Mouse (Mus musculus) liver, embryonic 11.5 days (tissue): Measurements from ENCODE around the gene Lpin3. TPM values are rescaled to one million over a fixed set of nuclear protein-coding genes. Genes with fewer than 3 reads are reported as not detected.

Experiments used
- ATAC-seq: fragments of 200-750 bp; cut with Nextera tagmentation; replicated peaks from 2 replicates; pipeline ENCODE4 v1.8.0; 2017; ENCODE audit warnings: moderate number of reproducible peaks, mild to moderate bottlenecking, moderate TSS enrichment, moderate library complexity; ENCODE audit not compliant: low FRiP score
- DNase-seq: peaks from one replicate; pipeline ENCODE4 v3.0.0-alpha.2; 2017; ENCODE audit warnings: low spot score
- H3K27ac ChIP-seq: fragments of 300-500 bp; sonication (generic); 2 replicates; pipeline ENCODE4 v1.5.1; 2014; ENCODE audit warnings: mild to moderate bottlenecking, low read depth, low read length, control low read depth
- H3K27me3 ChIP-seq: fragments of 300-500 bp; sonication (generic); replicated peaks from 2 replicates; pipeline ENCODE4 v1.6.1; 2014; ENCODE audit warnings: low read length, mixed read lengths; ENCODE audit not compliant: control insufficient read depth, insufficient read depth
- H3K36me3 ChIP-seq: fragments of 300-500 bp; sonication (generic); 2 replicates; pipeline ENCODE4 v1.6.1; 2014; ENCODE audit warnings: mild to moderate bottlenecking, low read length, moderate library complexity, mixed read lengths; ENCODE audit not compliant: control insufficient read depth, insufficient read depth
- H3K4me1 ChIP-seq: fragments of 300-500 bp; sonication (generic); replicated peaks from 2 replicates; pipeline ENCODE4 v1.6.1; 2014; ENCODE audit warnings: low read length, mixed read lengths; ENCODE audit not compliant: control insufficient read depth, insufficient read depth
- H3K4me2 ChIP-seq: fragments of 300-500 bp; sonication (generic); 2 replicates; pipeline ENCODE4 v1.6.1; 2014; ENCODE audit warnings: mild to moderate bottlenecking, control low read depth, moderate library complexity
- H3K4me3 ChIP-seq: fragments of 300-500 bp; sonication (generic); 2 replicates; pipeline ENCODE4 v1.5.1; 2014; ENCODE audit warnings: low read depth, low read length, control low read depth
- H3K9ac ChIP-seq: fragments of 300-500 bp; sonication (generic); 2 replicates; pipeline ENCODE4 v1.6.1; 2014; ENCODE audit warnings: low read depth, low read length, control low read depth
- H3K9me3 ChIP-seq: fragments of 300-500 bp; sonication (generic); 2 replicates; pipeline ENCODE4 v1.6.1; 2016; ENCODE audit warnings: low read length, inconsistent platforms, mixed read lengths; ENCODE audit not compliant: control insufficient read depth
- WGBS: fragments of 180-500 bp; shearing (Covaris S2); extraction: QIAGEN DNeasy Blood & Tissue Kit; methylation state at CpG from one replicate; pipeline ENCODE4 v1.1.7; 2014; 5-methylcytosine and 5-hydroxymethylcytosine counted together
- polyA plus RNA-seq: library from polyadenylated mRNA; unstranded; fragments of >200 nt; fragmentation: Nextera tagmentation; extraction: Ambion mirVana; gene quantifications from 2 replicates; pipeline ENCODE4 v1.2.1, GENCODE M21; 2014

Gene Lpin3
- polyA plus RNA-seq, 1 experiment from 2014 or later: 1.3 TPM

DNA sequence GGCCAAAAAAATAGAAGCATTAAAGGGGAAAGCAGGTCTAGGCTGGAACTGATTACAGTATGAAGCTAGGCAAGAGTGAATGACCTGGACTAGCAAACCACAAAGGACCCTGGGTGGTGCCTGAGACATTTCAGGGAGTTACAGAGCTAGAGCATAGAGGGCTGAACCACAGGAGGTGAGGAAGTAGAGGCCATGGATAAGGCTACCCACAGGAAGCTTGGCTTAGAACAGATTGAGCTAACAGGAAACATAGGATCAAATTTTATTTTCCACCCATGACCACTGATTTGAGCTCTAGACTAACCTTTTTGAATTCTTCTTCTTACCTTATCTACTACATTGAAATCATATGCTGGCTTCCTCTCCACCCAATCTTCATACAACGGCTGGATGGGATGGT is 20.1 kb upstream of the Lpin3 start:
- no peak overlapping the region for H3K4me2 ChIP-seq
- no peak for ATAC-seq

DNA sequence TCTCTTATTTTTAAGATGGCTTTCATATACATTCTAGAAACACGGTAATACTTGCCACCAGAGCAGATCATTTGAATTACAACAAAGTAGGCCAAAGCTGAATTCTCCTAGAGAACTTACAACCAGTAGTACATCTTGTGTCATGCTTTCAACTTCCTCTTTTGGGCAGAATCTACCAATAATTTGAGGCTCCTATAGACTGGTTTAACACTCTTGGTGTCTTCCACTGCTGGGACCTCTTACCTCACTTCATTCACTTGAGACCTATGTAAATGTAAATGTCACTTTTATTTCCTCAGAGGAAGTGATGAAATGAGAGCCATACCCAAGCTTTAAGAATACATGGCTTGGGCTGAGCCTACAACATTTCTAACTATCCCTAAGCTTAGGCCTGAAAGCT is 16.4 kb upstream of the Lpin3 start:
- H3K9ac ChIP-seq: no peak overlapping the region
- no peak overlapping the region for H3K4me3 ChIP-seq

More for the DNA sequence above, 20.1 kb upstream of the Lpin3 start:
- DNase-seq: no peak
- Histone ChIP-seq H3K4me1 (no peaks in the 10 kb centered on the region), H3K27ac (no peak overlapping the region), H3K9ac (no peak overlapping the region), H3K9me3 (no peaks in the 10 kb centered on the region), H3K4me3 (no peak overlapping the region), H3K27me3 (no peaks in the 10 kb centered on the region), H3K36me3 (no peaks in the 10 kb centered on the region)
- 33% methylated on average over 1 of the region's 1 CpGs for WGBS

DNA sequence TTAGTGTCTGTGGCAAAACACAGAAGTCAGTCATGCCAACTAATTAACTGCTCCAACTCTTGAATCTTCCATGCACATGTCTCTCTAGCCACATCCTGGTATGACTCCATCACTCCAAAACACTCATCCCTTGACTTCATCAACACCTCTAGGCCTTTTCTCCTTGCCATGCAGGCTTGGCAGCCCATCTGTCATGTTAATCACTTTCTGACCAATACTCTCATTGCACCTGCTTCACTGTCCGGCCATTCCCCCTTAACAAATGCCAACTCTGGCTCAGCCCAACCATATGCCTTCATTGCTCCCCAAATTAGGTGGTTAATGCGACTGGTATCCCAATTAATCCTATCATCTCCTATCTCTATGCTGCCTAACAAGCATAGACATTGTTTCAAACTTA is 15.2 kb upstream of the Lpin3 start:
- no peak overlapping the region for H3K4me2 ChIP-seq
- ATAC-seq (no peak), DNase-seq (no peak)
- no peak overlapping the region for H3K27ac ChIP-seq
- H3K4me3 ChIP-seq: no peak overlapping the region
- WGBS: 73% methylated on average over 2 of the region's 2 CpGs
- no peaks in the 10 kb centered on the region for H3K27me3 ChIP-seq
- H3K9me3 ChIP-seq: no peaks in the 10 kb centered on the region
- H3K36me3 ChIP-seq: no peaks in the 10 kb centered on the region
- H3K9ac ChIP-seq: no peak overlapping the region
- H3K4me1 ChIP-seq: no peaks in the 10 kb centered on the region

More for the DNA sequence above, 16.4 kb upstream of the Lpin3 start:
- no peaks in the 10 kb centered on the region for H3K36me3 ChIP-seq
- DNase-seq: no peak
- no peaks in the 10 kb centered on the region for H3K4me1 ChIP-seq
- ATAC-seq: no peak
- H3K27ac ChIP-seq: no peak overlapping the region
- H3K4me2 ChIP-seq: no peak overlapping the region
- no peaks in the 10 kb centered on the region for H3K27me3 ChIP-seq
- WGBS: 81% methylated on average over 1 of the region's 1 CpGs
- H3K9me3 ChIP-seq: no peaks in the 10 kb centered on the region

DNA sequence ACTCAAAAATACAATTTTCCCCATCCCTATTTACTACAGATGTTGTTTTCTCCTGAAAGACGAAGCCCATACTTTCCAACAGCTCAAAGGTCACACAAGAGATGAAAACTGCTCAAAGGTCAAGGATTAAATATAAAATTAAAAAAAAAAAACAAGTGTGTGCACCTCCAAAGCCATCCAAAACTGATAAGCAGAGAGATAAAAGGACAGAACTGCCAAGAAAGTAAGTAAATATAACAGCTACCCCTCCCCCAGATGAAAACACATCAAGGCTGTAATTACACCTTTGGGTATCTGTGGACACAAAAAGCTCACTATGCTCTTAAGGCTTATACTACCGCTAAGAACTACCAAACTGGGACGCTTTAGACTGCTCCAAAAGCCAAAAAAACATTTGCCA is 11.0 kb upstream of the Lpin3 start:
- H3K4me2 ChIP-seq: no peak overlapping the region
- WGBS: 73% methylated on average over 3 of the region's 3 CpGs
- DNase-seq (no peak), ATAC-seq (no peak)
- H3K9me3 ChIP-seq: no peaks in the 10 kb centered on the region
- H3K27me3 ChIP-seq: no peaks in the 10 kb centered on the region
- no peaks in the 10 kb centered on the region; the same call in 1 of the 2 replicates for H3K4me1 ChIP-seq
- no peaks in the 10 kb centered on the region for H3K36me3 ChIP-seq
- H3K4me3 ChIP-seq: no peak overlapping the region
- no peak overlapping the region for H3K27ac ChIP-seq
- H3K9ac ChIP-seq: no peak overlapping the region

DNA sequence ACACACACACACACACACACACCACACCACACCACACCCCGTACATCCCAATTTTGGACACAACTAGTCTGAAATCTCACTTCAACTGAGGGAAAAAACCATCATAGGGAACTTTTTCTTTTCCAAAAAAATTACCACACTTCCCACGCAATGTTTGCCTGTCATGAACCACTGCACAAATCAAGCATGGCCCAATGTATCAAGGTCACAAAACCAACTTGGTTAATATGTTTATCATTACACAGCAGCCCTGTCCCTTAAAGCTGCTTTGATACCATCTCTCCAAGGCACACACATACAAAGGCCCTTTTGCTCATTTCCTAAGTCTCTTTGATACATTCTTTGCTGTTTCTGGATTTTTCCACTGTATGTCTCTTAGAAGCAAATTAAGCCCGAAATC is 9.2 kb upstream of the Lpin3 start:
- 83% methylated on average over 3 of the region's 3 CpGs for WGBS
- DNase-seq (no peak), ATAC-seq (no peak)
- Histone ChIP-seq H3K27me3 (no peaks in the 10 kb centered on the region), H3K9ac (no peak overlapping the region), H3K4me1 (no peaks in the 10 kb centered on the region; the same call in 1 of the 2 replicates), H3K4me2 (no peak overlapping the region), H3K4me3 (no peak overlapping the region), H3K36me3 (no peaks in the 10 kb centered on the region), H3K27ac (no peak overlapping the region), H3K9me3 (no peaks in the 10 kb centered on the region)

DNA sequence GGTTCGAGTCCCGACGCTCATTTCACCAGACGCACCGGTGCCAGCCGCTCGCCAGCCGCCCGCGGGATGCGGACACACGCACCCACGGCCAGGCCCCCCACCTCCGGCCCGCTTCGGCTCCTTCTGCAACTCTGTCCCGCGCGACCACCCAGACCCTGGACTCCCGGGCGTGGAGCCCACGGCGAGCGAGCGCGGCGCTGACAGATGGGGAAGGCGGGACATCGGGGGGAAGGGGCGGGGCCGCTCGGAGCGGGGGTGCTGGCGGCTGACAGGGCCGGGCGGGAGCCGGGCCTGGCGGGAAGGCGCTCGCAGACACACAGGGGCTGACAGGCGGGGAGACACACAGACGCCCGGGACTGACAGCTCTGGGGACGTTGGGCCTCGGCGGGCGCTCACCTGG is 8.1 kb upstream of the Lpin3 start:
- H3K9ac ChIP-seq: peak overlapping the region; percentile 95
- H3K9me3 ChIP-seq: no peaks in the 10 kb centered on the region
- peak overlapping the region; percentile 95 for H3K4me2 ChIP-seq
- H3K36me3 ChIP-seq: no peaks in the 10 kb centered on the region
- peak; percentile 91 for ATAC-seq
- DNase-seq: peak; percentile 70
- H3K27me3 ChIP-seq: no peaks in the 10 kb centered on the region
- peak overlapping the region; percentile 77 for H3K27ac ChIP-seq
- peak overlapping the region; percentile 75 for H3K4me3 ChIP-seq
- no peaks in the 10 kb centered on the region; the same call in 1 of the 2 replicates for H3K4me1 ChIP-seq
- 2% methylated on average over 37 of the region's 47 CpGs for WGBS

DNA sequence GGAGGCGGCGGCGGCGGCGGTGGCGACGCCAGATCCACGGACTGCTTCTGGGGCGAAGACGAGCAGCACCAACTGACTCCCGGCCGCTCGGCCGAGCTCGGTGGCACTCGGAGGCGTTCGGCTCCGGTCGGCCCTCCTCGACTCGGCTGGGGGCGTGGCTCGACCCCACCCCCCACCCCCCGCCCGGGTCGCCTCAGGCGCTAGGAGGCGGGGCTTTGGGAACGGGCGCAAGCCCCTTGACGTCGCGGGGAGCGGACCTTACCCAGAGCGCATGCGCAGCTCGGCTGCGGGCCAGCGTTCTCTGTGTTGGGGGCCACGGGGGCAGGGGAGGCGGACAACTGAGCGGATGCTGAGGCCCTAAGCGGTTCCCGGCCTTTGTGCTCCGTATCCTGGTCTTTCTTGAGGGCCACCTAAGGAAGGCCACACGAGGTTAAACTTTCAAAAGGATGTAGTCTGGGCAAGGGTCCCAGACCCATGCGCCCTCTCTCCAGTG is 7.5 kb upstream of the Lpin3 start, which contains the start of gene Zhx3:
Zhx3 (minus strand) TSS at position 109 of the 493 bp plus-strand sequence.
- peak within 1 kb of the TSS; percentile 95 for H3K4me2 ChIP-seq
- DNase-seq (peak; percentile 90), ATAC-seq (peak; percentile 97)
- H3K4me3 ChIP-seq: peak within 1 kb of the TSS; percentile 75
- H3K36me3 ChIP-seq: no peaks in the 10 kb centered on the region
- no peaks in the 10 kb centered on the region for H3K9me3 ChIP-seq
- peak within 1 kb of the TSS; percentile 77 for H3K27ac ChIP-seq
- peak within 1 kb of the TSS; percentile 95 for H3K9ac ChIP-seq
- H3K4me1 ChIP-seq: no peaks in the 10 kb centered on the region; the same call in 1 of the 2 replicates
- no peaks in the 10 kb centered on the region for H3K27me3 ChIP-seq
- 1% methylated on average over 48 of the region's 48 CpGs for WGBS

DNA sequence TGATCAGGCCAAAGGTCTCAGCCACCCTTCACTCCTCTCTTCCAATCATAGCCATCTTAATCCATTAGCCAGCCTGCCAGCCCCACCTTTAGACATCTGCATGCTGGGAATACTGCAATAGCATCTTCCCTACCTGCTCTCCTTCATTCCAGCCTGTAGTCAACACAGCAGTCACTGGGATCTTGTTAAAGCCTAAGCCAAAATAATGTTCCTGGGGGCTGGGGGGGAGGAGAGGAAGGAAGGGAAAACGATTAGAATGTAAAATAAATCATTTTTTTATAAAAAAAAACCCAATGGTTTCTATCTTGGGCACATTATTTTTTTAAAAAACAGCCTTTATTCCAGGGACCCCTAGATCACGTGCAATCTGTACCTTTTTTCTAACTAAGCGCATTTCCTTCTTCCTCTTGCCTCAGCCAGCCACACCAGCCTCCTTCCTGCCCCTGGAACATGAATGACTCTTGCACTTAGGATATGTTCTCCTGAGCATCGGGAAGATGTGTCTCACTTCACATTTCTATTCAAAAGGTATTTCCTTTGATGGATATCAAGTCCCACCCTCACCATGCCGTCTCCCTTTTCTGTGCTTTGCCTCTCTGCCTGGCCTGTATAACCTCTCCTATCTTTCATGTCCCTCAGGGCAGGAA is 6.1 kb upstream of the Lpin3 start:
- Histone ChIP-seq H3K27ac (no peak overlapping the region), H3K4me2 (no peak overlapping the region), H3K9me3 (no peaks in the 10 kb centered on the region), H3K27me3 (no peaks in the 10 kb centered on the region), H3K9ac (no peak overlapping the region), H3K4me3 (no peak overlapping the region), H3K36me3 (no peaks in the 10 kb centered on the region), H3K4me1 (no peaks in the 10 kb centered on the region; the same call in 1 of the 2 replicates)
- WGBS: 66% methylated on average over 5 of the region's 5 CpGs
- DNase-seq (no peak), ATAC-seq (no peak)

DNA sequence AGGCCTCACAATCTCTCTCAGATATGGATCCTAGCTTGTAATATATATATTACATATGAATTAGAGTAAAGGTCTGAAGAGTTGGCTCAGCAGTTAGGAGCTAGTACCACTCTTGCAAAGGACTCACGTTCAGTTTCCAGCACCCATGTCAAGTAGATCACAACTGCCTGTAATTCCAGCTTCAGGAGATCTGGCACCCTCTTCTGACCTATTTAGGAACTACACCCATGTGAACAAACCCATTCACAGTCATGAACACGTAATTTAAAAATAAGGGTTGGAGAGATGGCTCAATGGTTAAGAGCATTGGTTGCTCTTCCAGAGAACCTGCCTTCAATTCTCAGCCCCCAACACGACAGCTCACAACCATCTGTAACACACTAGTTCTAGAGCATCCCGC is 4.4 kb upstream of the Lpin3 start:
- Histone ChIP-seq H3K9me3 (no peaks in the 10 kb centered on the region), H3K27me3 (no peaks in the 10 kb centered on the region), H3K27ac (no peak overlapping the region), H3K4me3 (no peak overlapping the region), H3K4me2 (no peak overlapping the region), H3K4me1 (no peaks in the 10 kb centered on the region; the same call in 1 of the 2 replicates), H3K9ac (no peak overlapping the region), H3K36me3 (no peaks in the 10 kb centered on the region)
- 80% methylated on average over 4 of the region's 4 CpGs for WGBS
- DNase-seq (no peak), ATAC-seq (no peak)
